Mouse (Mus musculus): ENCODE measurements around the gene Slc10a1. TPM values are rescaled to one million over a fixed set of nuclear protein-coding genes. Genes with fewer than 3 reads are reported as not detected.

The Slc10a1 gene
- total RNA-seq, 2 experiments from 2014 or later: 24.7 to 77.6 TPM

DNA sequence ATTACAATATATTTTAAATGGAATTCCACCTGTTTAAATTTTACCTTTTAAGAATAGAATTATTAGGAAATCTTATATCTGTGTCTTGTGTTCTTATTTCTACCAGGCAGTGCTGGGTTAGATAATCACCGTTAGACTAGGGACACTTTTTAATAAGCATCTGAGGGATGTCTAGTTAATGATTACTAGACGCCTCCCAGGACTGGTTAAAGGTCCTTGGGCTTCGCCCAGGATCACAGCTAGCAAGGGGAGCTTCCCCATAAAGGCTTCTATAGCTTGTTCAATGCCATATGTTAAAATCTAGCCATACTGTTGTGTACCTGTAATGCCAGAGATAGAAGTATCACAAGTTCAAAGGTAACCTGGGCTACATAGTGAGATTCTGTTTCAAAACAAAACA, 39.6 kb downstream of the Slc10a1 start:
- no peak for DNase-seq

DNA sequence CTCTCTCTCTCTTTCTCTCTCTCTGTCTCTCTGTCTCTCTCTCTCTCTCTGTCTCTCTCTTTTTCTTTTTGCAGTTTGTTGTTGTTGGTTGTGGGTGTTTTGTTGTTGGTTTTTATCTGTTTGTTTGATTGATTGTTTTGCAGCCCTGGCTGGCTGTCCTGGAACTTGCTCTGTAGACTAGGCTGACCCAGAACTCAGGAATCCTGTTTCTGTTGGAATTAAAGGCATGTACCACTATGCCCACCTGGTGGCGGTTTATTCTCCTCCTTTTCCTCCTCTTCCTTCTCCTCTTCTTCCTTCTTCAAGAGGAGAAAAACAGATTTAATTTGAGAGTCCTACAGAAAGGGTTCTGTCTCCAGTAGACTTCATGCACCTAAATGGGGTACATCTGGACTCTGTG, 41.0 kb downstream of the Slc10a1 start:
- no peak for DNase-seq

DNA sequence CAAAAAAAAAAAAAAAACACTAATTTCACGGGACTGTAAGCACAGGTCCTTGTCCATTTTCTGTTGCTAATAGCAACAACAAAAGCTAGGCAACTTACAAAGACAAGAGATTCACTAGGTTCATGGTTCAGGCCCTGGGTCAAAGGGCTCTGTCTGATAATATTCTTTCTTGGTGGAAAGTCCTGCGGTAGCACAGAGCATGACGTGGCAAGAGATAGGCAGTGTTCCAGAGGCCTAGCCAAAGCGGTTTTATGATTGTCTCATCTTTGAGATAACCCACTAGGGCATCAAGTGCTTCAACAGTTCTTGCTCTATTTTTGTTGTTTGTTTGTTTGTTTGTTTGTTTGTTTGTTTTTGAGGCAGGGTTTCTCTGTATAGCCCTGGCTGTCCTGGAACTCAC, 42.0 kb downstream of the Slc10a1 start:
- no peak for DNase-seq

DNA sequence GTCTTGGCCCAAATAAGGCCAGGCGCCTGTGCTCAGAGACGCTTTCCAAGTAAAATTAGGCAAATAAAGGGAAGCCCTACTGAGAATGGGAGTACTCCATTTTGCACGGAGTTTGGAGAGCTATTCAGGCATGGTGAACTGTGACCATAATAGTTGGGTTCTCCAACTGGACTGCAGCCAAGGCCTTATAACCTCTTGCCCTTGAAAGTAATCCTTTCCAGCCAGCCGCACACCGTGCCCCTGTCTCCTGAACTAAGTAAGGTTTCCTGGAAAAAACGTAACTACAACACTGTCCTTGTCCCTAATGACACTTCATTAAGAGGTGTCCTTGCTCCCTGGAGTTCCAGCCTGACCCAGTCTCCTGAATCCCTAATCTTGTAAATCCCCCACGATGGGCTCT, 42.6 kb downstream of the Slc10a1 start:
- DNase-seq: peak; percentile 66

DNA sequence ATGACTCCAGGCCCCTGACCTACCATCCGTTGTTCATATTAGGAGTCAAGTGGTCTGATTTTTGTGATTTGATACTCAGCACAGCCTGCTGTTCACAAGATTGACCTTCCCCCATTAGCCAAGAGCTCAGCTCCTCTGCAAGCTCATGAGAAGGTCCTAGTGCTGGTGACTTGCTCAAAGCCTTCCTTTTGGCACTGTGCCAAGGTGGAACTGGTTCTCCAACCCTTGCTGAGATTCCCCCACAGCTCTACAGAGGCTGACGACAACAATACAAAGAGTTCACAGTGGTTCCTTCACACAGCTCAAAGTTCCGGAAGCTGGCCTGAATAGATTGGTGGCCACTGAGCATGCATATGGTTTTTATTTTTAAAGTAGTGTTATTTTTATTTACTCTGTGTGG, 44.3 kb downstream of the Slc10a1 start:
- DNase-seq: no peak

DNA sequence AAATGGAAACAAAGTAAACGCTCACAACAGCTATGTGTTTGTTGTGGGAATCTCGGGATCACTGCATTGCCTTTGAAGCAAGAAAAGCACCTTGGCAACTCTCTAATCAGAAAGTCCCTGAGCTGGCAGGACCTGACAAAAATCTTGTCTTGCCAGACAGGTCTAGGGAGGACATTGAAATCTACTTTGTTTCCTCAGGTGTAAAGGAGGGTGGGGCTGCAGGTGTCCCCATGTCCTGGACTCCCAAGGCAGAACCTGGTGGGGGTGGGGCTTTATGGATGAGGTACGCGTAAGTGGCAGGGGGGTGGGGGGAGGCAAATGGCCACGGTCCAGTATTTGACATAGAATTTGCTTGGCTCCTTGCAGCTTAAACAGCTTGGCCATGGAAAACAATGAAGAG, 44.9 kb downstream of the Slc10a1 start:
- DNase-seq: no peak

DNA sequence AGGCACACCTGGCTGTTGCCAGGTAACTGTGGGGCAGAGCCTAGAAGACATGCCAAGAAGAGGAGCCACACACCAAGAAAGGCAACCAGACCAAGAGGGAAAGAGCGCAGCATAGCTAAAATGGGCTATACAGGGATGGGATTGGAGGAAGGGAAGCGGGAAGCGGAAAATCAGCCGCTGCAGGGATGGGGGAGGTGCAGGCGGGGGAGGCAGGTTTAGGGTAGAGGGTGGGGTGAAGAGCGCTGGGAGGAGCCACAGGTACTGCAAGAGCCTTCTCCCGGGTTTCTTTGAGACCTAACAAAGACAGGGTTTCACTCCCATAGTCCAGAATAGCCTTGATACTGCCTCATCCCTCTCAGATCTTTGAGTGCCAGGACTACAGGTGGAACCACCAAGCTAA, 45.6 kb downstream of the Slc10a1 start:
- no peak for DNase-seq

DNA sequence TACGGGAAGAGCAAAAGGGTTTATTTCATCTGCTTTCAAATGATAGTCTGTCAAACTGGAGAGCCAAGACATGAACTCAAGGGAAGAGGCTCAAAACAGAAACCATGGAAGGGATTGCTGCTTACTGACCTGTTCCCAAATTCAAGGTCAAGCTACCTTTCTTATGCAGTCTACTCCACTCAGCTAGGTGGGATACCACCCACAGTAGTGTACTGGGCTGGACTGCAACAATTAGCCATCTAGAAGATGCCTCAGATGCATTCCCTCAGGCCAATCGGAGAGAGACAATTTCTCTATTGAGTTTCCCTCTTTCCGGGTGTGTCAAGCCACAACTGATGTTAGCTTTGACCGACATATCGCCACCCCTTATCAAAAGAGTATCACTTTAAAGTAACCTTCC, 47.2 kb downstream of the Slc10a1 start:
- no peak for DNase-seq

DNA sequence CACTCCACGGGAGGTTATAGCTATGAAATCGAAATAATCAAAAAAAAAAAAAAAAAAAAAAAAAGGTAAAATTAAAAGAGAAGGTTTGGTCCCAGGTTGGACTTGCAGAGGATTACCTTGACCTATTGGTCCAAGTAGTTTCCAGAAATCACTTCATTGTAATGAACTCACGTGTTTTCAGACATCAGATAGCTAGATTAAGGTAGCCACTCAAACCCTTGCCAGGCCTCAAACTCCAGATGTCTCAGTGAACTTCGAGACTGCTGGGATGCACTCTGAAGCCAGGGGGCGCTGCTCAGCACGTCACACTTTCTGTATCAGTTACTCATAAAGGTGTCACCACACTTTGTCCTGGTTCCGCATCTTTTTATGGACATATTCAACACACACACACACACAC, 50.7 kb downstream of the Slc10a1 start:
- DNase-seq: peak; percentile 43

DNA sequence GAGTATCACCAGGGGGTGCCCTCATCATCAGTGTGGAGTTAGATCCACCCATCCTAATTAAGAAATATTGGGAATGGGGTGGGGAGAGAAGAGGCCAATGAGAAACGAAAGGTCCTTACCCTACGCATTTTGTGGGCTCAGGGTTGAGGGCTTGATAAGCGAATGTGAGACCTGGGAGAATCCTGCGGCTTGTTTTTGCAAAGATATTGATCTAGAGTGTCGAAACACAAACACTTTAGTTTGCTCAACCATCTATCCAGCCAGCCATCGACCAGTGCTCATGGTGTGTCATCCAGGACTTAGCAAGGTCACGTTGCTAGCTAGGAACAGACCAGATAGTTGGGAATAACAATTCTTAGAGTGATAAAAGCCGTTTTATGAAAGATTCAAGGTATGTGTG, 58.9 kb downstream of the Slc10a1 start:
- no peak for DNase-seq

Other genes with a start within 250 kb of the Slc10a1 start
- under 1 TPM; 0.06 to 0.12 TPM for gene Ccdc177, start 208.0 kb downstream of the Slc10a1 start, total RNA-seq (2021)
- gene Susd6, start 178.2 kb downstream of the Slc10a1 start, total RNA-seq (2021): 10 to 100 TPM; 41.7 to 42.1 TPM
- 100 to 1,000 TPM; 303 to 435 TPM for gene Srsf5, start 23.2 kb downstream of the Slc10a1 start, total RNA-seq (2021)
- gene Smoc1, start 58.1 kb upstream of the Slc10a1 start, total RNA-seq (2021): 10 to 100 TPM; 39.9 to 43.5 TPM